Mouse (Mus musculus) mature B cell (primary cell): Measurements from ENCODE around the gene Ubr7.

Experiments used
- in situ Hi-C: fragments of 300-500 bp; cut with MboI; formaldehyde crosslinking; loops from 2 replicates; pipeline ENCODE4 v1.14.3; 2019

Ubr7 gene

GRCm38 (mm10) chr12:102826399-102826798, 68.6 kb downstream of the Ubr7 start:
- in situ Hi-C loops = no loop called here

- in situ Hi-C loops = no loop called here
These were observed 69.4 kb downstream of the Ubr7 start for GRCm38 (mm10) chr12:102827119-102827518.
